ENCODE assay signal across 9 mouse cellular contexts in genomic region chr5:91139446-91139873, GRCm38 (mm10). TPM values are rescaled to one million over a fixed set of nuclear protein-coding genes. Genes with fewer than 3 reads are reported as not detected.
A peak's percentile ranks its signal among the peaks of the same experiment; 100 is the strongest.
DNase-seq lines count a peak whose midpoint lies in the region; ATAC-seq and TF ChIP-seq lines count a peak whose summit lies in the region.
"Had no signal": no experiment of that assay in that cellular context is flagged by ENCODE, and none has a peak within 500 bp of the region (broad histone marks: within the 10 kb centered on the region; RNA-seq: fewer than 3 reads in every experiment).

Gene Areg (plus strand): TSS chr5:91139599.

- peak; percentile 41 for TF ChIP-seq CTCF in liver, adult 2 months (IDR thresholded peaks at IDR 0.05; ENCODE audit: low read depth, low read length)

- H3K4me2 ChIP-seq in embryonic facial prominence, embryonic 11.5 days (ENCODE audit: low read depth, low read length) = peak within 1 kb of the TSS; percentile 92
- peak within 1 kb of the TSS; percentile 75 for H3K4me2 ChIP-seq in heart, embryonic 13.5 days
- peak within 1 kb of the TSS; percentile 94 for H3K4me2 ChIP-seq in kidney, embryonic 15.5 days
- peak within 1 kb of the TSS; percentile 68 for H3K4me2 ChIP-seq in midbrain, embryonic 16.5 days (ENCODE audit: low read length)

- peak within 1 kb of the TSS; percentile 44; the same call in 1 of the 2 replicates for H3K9ac ChIP-seq in embryonic facial prominence, embryonic 11.5 days (replicated peaks; ENCODE audit: low read length)
- H3K9ac ChIP-seq in heart, embryonic 13.5 days = peak within 1 kb of the TSS; percentile 70
- peak within 1 kb of the TSS; percentile 44; the same call in 1 of the 2 replicates for H3K9ac ChIP-seq in kidney, embryonic 15.5 days
- H3K9ac ChIP-seq in liver, adult 2 months (ENCODE audit: low read depth, low read length) = peak within 1 kb of the TSS; percentile 36; the same call in 1 of the 2 replicates
- H3K9ac ChIP-seq in midbrain, embryonic 16.5 days (ENCODE audit: low read depth, low read length) = peak within 1 kb of the TSS; percentile 65

- peak; percentile 1 for DNase-seq in cerebellum, adult 8-10 months
- no peak for DNase-seq in cerebellum, adult 9-10 months
- DNase-seq in embryonic facial prominence, embryonic 11.5 days (ENCODE audit: low spot score) = peak; percentile 61
- DNase-seq in liver, adult 2 months (ENCODE audit: extremely low read depth, low read depth, low spot score) = peak; percentile 22
- DNase-seq in telencephalon, adult 2 months (ENCODE audit: low read depth, low spot score) = peak; percentile 13

- peak within 1 kb of the TSS; percentile 52 for H3K4me3 ChIP-seq in embryonic facial prominence, embryonic 11.5 days (ENCODE audit: low read depth, low read length)
- H3K4me3 ChIP-seq in heart, embryonic 13.5 days = peak within 1 kb of the TSS; percentile 59
- peak within 1 kb of the TSS; percentile 58 for H3K4me3 ChIP-seq in kidney, embryonic 15.5 days (replicated peaks)
- peak within 1 kb of the TSS; percentile 58; the same call in 1 of the 2 replicates for H3K4me3 ChIP-seq in liver, adult 2 months (ENCODE audit: insufficient read depth, low read depth, low read length)
- H3K4me3 ChIP-seq in midbrain, embryonic 16.5 days (ENCODE audit: low read depth, low read length) = peak within 1 kb of the TSS; percentile 73

- WGBS in embryonic facial prominence, embryonic 11.5 days = 3% methylated on average over 40 of the region's 44 CpGs
- WGBS in heart, embryonic 13.5 days = under 1% methylated on average over 44 of the region's 44 CpGs
- under 1% methylated on average over 44 of the region's 44 CpGs for WGBS in kidney, embryonic 15.5 days
- 1% methylated on average over 44 of the region's 44 CpGs for WGBS in liver, adult 2 months
- under 1% methylated on average over 44 of the region's 44 CpGs for WGBS in midbrain, embryonic 16.5 days

- peaks cover 15% of the 10 kb centered on the region for H3K27me3 ChIP-seq in embryonic facial prominence, embryonic 11.5 days (ENCODE audit: control insufficient read depth, insufficient read depth, low read length)
- peaks cover 24% of the 10 kb centered on the region for H3K27me3 ChIP-seq in heart, embryonic 13.5 days (replicated peaks)
- peaks cover 32% of the 10 kb centered on the region for H3K27me3 ChIP-seq in kidney, embryonic 15.5 days
- H3K27me3 ChIP-seq in liver, adult 2 months (ENCODE audit: control insufficient read depth, insufficient read depth, low read length) = peaks cover 4% of the 10 kb centered on the region; the same call in 1 of the 2 replicates
- peaks cover 11% of the 10 kb centered on the region for H3K27me3 ChIP-seq in midbrain, embryonic 16.5 days (ENCODE audit: control insufficient read depth, insufficient read depth, low read depth, low read length)
- H3K27me3 ChIP-seq: CH12.LX had no signal

- ATAC-seq in embryonic facial prominence, embryonic 11.5 days (replicated peaks; ENCODE audit: insufficient number of reproducible peaks, low FRiP score, low TSS enrichment, low read depth) = peak; percentile 74
- 0 out of 2 replicates have a peak, but pooled peaks have one; percentile 19 for ATAC-seq in heart, embryonic 13.5 days (ENCODE audit: extremely low read depth, insufficient number of reproducible peaks, low FRiP score, low TSS enrichment)
- ATAC-seq in kidney, embryonic 15.5 days (replicated peaks; ENCODE audit: low FRiP score) = peak; percentile 89
- ATAC-seq in midbrain, embryonic 16.5 days = peak; percentile 97

- H3K9me3 ChIP-seq in embryonic facial prominence, embryonic 11.5 days (replicated peaks; ENCODE audit: control insufficient read depth, low read length) = no peaks in the 10 kb centered on the region
- no peaks in the 10 kb centered on the region for H3K9me3 ChIP-seq in heart, embryonic 13.5 days
- no peaks in the 10 kb centered on the region for H3K9me3 ChIP-seq in kidney, embryonic 15.5 days (replicated peaks)
- no peaks in the 10 kb centered on the region for H3K9me3 ChIP-seq in midbrain, embryonic 16.5 days (replicated peaks; ENCODE audit: control insufficient read depth, low read length, poor library complexity, severe bottlenecking)

- no peaks in the 10 kb centered on the region for H3K4me1 ChIP-seq in embryonic facial prominence, embryonic 11.5 days (ENCODE audit: control insufficient read depth, insufficient read depth, low read length)
- peaks cover 11% of the 10 kb centered on the region for H3K4me1 ChIP-seq in heart, embryonic 13.5 days
- peaks cover 10% of the 10 kb centered on the region for H3K4me1 ChIP-seq in kidney, embryonic 15.5 days
- peaks cover 3% of the 10 kb centered on the region for H3K4me1 ChIP-seq in liver, adult 2 months (ENCODE audit: control insufficient read depth, insufficient read depth, low read length)
- peaks cover 3% of the 10 kb centered on the region; the same call in 1 of the 2 replicates for H3K4me1 ChIP-seq in midbrain, embryonic 16.5 days (ENCODE audit: control insufficient read depth, insufficient read depth, low read length)

- no peak for TF ChIP-seq POLR2A in liver, adult 2 months (IDR thresholded peaks at IDR 0.05; ENCODE audit: extremely low read depth, insufficient read depth, low read length)

- no peak within 1 kb of the TSS for H3K27ac ChIP-seq in embryonic facial prominence, embryonic 11.5 days (replicated peaks; ENCODE audit: low read depth, low read length)
- H3K27ac ChIP-seq in heart, embryonic 13.5 days (replicated peaks) = no peak within 1 kb of the TSS
- H3K27ac ChIP-seq in kidney, embryonic 15.5 days = no peak within 1 kb of the TSS
- H3K27ac ChIP-seq in liver, adult 2 months (replicated peaks; ENCODE audit: insufficient read depth, low read depth, low read length) = no peak within 1 kb of the TSS
- no peak within 1 kb of the TSS for H3K27ac ChIP-seq in midbrain, embryonic 16.5 days (ENCODE audit: low read length)

- no peaks in the 10 kb centered on the region for H3K79me2 ChIP-seq in liver, adult 2 months (ENCODE audit: control insufficient read depth, insufficient read depth, low read length)

- H3K36me3 ChIP-seq in embryonic facial prominence, embryonic 11.5 days (replicated peaks; ENCODE audit: control insufficient read depth, insufficient read depth, low read depth, low read length) = no peaks in the 10 kb centered on the region
- H3K36me3 ChIP-seq in heart, embryonic 13.5 days = no peaks in the 10 kb centered on the region
- H3K36me3 ChIP-seq in kidney, embryonic 15.5 days = no peaks in the 10 kb centered on the region
- H3K36me3 ChIP-seq in liver, adult 2 months (ENCODE audit: control insufficient read depth, insufficient read depth, low read length) = no peaks in the 10 kb centered on the region
- no peaks in the 10 kb centered on the region for H3K36me3 ChIP-seq in midbrain, embryonic 16.5 days (ENCODE audit: control insufficient read depth, insufficient read depth, low read length)

RNA-seq across cellular contexts. Expression of gene Areg, which starts in this region (rescaled TPM):
- polyA plus RNA-seq in embryonic facial prominence, embryonic 11.5 days (2014; fragmentation: Nextera tagmentation; extraction: Ambion mirVana) = not detected in 2 replicates
- polyA plus RNA-seq in heart, embryonic 13.5 days (2015; fragmentation: Nextera tagmentation; extraction: Ambion mirVana) = 0.20 and 0.28 TPM in 2 replicates
- polyA plus RNA-seq in kidney, embryonic 15.5 days (2015; fragmentation: Nextera tagmentation; extraction: Ambion mirVana) = not detected in 2 replicates
- not detected in 2 replicates for total RNA-seq in liver, adult 2 months (2014; rRNA removed)
- not detected in 2 replicates for polyA plus RNA-seq in liver, adult 2 months (2012; rRNA removed)
- polyA plus RNA-seq in midbrain, embryonic 16.5 days (2015; fragmentation: Nextera tagmentation; extraction: Ambion mirVana) = 0.30 TPM in 1 of 2 replicates, not detected in the other
- total RNA-seq: CH12.LX had no signal

Comparison
In these comparisons a context has a peak if more than half of its experiments do, and no peak if none do; other contexts are left out.
1. Peak in DNase-seq, ATAC-seq, H3K4me3 ChIP-seq, H3K9ac ChIP-seq and H3K4me2 ChIP-seq in embryonic facial prominence, embryonic 11.5 days; RNA of the gene not detected or under 1 TPM.
2. Peak in ATAC-seq, H3K4me3 ChIP-seq, H3K9ac ChIP-seq and H3K4me2 ChIP-seq in heart, embryonic 13.5 days; RNA of the gene not detected or under 1 TPM.
3. Peak in ATAC-seq, H3K4me3 ChIP-seq, H3K9ac ChIP-seq and H3K4me2 ChIP-seq in kidney, embryonic 15.5 days; RNA of the gene not detected or under 1 TPM.
4. Peak in DNase-seq, H3K4me3 ChIP-seq and H3K9ac ChIP-seq in liver, adult 2 months; RNA of the gene not detected or under 1 TPM.
5. Peak in ATAC-seq, H3K4me3 ChIP-seq, H3K9ac ChIP-seq and H3K4me2 ChIP-seq in midbrain, embryonic 16.5 days; RNA of the gene not detected or under 1 TPM.
6. ATAC-seq: peak in every context shown above with its lines; median percentile 97 in midbrain, embryonic 16.5 days; 89 in kidney, embryonic 15.5 days; 74 in embryonic facial prominence, embryonic 11.5 days; 19 in heart, embryonic 13.5 days.